Mouse (Mus musculus): ENCODE data around the gene 6430571L13Rik.

6430571L13Rik gene

DNA sequence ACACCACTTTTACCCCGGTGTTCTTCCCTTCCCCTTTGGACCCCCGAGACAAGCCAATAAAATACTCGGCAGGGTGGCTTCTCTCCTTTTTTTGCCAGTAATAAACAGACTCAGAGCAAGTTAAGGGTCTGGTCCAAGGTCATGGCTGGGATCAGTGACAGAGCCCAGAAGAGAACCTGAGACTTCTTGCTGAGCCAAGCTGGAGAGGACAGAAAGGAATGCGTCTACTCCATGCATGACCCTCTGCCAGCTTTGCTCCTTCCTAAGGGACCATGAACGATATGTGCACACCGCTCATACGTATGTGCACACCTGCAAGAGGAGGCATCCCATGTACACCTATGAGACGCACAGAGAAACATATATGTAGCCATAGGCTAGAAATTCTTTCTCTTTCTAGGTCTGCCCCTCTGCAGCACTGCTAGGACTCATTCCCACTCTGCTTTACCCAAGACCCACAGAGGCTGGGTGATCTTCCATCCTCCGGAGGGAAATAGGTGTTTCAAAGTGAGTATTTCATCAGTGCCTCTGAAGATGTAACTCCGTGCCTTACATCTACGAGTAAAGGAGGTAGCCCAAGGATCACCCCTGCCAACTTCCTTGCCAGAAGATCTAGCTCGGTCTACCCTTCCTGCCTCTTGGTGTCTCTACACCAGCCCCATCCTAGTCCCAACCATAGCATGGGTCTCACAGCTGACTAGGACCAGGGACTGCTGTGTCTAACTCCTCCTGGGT is 676 bp downstream of the 6430571L13Rik start:
- DNase-seq = no peak

DNA sequence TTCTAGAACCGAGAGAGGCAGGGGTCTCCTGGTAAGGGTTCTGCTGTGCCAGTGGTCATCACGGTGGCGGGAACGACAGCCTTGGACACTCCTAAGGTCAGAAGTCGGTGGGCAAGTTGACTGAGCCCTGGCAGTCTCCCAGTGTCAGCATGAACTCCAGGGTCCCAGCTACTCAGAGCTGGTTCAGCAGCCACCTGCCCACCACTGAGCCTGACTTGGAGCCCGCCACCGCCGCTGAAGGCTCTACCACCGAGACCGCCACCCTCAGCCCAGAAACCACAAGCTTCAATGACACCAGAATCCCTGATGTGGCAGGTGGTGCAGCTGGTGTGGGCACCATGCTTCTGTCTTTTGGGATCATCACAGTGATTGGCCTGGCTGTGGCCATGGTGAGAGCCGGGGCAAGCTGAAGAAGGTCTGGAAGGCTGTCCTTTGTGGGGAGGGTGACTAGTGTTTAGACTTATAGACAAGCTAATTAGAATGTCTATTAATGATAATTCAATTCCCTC is 1.9 kb downstream of the 6430571L13Rik start:
- no peak for DNase-seq

DNA sequence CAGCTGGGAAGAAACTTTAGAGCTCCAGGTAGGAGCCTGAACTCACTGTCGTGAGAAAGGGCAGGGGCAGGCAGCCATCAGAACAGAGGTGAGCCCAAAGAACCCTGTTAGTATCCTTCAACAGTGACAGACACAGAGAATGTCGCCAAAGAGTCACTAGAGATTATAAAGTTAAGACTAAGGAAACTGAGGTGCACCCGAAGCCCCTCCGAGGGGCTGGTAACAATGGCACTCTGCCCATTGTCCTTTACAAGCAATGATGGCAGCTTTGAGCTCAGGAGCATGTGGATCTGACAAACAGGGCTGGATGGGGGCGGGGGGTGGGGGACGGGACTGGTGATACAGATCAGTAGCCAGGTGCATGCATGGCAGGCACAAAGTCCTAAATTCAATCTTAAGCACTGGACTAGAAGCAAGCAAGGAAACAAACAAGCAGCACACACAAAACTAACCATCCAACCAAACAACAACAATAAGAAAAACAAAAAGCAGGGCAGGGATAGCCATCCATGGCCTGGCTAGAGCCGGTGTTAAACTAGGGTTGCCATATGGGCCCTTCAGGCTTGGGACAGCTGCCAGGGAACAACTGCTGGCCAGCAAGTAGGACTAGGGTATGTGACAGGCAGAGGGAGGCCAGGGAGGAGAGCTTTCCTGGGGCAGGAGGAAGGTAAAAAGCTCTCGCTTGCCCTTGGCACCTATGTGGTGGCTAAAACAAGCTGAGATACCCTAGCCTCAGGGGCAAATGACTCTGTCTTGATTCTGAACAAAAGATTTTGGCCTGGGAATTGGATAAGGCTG is 2.9 kb downstream of the 6430571L13Rik start:
- DNase-seq = no peak

DNA sequence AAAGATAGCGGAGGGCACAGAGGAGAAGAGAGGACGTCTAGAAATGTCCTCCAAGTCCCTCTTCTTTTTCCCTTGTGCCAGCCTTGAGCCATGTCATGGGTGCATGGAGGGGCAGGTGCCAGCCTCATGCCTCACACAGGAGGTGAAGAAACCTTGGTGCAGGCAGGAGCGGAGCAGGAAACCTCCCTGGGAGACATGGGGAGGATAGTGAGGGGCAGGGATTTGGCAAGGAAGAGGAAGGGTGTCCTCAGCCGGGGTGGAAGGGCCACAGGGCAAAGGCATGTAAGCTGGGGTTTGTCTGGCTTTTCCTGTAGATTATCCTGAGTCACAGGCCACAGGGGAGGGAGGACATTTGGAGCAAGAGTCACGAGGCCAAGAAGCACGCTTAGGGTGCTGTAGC is 3.6 kb downstream of the 6430571L13Rik start:
- DNase-seq = no peak

DNA sequence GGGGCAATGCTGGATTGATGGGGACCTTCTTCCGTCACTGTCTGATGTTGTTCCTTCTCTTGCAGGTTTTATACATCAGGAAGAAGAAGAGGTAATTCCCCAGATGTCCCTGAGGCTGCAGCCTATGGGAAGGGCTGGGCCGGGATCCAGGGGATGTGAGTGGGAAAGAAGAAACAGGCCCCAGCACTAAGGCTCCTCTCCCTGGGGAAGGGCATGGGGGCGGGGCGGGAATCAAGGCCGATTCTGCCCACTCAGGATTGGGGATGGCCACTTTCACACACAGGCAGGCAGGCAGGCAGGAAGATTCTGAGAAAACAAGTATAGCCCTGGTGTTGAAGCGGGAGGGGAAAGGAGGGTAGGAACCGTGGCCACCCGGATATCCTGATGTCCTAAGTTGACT is 5.7 kb downstream of the 6430571L13Rik start:
- no peak for DNase-seq

DNA sequence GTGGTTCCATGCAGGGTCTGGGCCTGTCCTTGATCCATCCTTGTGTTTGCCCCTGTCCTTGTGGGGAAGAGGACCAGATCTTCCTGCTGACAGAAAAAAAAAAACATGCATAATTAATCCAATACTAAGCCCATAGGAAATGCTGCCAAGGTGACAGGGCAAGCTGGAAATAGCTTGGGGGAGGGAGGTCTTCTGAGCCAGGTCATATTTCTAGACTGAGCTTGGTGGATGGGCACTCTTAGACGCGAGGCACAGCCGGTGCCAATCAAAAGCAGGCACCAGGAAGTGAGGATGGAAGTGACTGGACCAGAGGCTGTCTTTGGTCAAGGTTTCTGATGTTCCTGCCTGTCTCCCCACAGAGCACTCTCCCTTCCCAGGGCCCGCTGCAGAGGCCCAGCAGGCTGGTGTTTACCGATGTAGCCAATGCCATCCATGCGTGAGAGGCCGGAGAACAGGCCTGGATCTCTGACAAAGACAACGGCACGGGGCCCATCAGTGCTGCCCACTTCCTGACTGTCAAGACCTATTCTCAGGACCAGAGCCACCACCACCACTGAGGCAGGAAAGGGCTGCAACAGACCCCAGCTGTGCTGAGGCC is 7.3 kb downstream of the 6430571L13Rik start:
- no peak for DNase-seq

DNA sequence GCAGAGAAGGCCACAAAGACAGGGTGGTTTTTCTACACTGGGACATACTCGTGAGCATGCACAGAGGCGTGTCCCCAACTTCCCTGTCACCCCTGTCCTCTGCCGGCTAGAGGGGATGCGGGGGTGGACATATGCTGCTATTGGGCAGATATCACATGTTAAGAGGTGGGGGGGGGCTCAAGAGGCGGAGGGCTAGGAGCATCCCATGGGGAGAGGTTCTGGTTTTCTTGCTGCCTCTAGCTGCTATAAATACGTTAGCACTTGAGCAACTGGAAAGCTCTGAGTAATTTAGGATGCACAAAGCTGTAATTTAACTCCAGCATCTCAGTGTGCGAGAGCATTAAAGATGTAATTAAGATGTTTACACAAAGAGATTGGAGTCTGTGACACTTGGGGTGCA is 8.9 kb downstream of the 6430571L13Rik start:
- DNase-seq = no peak

DNA sequence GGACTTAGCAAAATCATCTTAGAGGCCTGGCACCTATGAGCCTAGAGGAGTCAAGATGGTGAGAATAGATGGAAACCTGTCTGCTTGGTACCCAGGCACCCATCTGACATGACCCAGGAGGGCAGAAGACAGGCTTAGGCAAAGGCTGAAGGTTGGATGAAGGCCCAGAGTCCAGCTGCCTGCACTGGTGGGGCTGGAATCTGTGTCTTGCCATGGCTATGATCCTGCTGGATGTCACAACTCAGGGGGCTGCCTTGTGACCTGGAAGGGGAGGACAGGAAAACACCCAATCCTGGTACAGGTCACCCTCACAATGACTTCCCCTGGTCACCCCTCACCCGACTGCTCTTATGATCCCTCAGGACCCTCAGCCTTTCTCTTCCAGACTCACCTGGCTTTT is 14.4 kb downstream of the 6430571L13Rik start:
- no peak for DNase-seq

DNA sequence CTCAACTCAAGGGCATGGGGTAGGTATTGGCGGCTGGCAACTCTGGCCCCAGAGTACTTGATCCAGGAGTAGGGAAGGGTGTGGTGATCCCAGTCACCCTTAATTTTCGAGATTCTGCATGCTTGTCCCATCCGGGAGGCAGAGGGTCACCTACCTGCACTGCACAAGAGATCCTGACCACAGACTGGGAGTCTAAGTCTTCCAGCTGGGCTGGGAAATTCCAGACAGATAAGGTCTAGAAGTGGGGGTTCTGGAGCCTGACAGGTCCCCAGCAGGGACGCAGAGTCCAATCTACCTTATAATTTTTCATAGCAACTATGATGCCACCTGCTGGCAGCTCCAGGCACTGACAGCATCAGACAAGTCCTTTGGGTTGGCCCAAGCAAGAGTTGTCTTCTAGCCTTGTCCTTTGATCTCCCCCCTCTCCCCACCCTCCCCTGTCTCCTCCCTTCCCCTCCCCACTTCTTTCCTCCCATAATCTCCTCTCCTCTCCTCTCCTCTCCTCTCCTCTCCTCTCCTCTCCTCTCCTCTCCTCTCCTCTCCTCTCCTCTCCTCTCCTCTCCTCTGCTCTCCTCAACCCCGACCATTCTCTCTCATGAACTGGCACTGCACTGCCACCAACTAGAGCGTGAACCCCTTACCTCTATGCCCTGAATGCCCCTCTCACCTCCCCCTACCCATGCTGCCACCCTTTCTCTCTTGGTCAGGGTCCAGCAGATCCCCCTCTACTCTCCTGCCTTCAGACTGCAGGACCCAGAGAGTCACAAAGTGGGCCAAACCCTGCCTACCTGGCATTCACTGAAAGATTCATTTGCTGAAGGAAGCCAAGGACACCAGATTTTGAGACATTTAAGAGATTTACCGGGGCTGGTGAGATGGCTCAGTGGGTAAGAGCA is 15.7 kb downstream of the 6430571L13Rik start:
- peak; percentile 49 for DNase-seq

DNA sequence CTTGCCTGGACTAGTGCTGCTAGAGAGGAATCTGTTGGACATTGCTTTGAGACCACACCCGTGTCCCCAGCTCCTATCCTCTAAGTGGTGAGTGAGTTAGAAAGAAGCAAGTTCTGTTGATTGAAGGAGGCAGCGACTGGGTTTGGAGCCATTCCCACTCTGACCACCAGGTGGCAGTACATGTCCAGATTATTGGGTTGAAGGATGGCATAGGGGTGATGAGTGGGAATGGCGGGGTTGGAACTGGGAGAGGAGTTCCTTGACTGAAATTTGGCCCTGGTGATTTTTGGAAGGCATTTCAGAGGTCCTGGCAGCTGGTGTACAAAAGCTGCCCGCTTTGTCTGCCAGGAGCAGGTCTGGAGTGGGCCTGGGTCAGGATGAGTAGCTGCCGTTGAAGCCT is 17.2 kb downstream of the 6430571L13Rik start:
- peak; percentile 43 for DNase-seq

DNA sequence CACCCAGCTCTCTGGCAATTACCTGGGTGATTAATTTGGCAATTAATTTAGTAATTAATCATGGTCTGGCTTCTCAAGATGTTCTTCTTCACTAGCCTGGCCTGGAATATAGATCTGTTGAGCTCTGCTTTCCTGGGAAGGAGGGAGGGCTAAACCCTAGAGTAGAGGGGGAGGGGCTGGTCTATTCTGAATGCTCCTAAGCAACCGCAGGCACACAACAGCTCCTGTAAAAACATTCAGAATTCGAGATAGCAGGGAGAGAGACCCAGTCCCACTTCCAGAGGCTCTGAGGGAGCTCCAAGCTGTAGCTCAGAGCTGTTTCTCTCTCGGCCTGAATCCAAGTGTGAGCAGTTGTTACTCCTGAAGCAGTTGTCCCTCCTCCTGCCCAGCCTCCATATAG is 20.6 kb downstream of the 6430571L13Rik start:
- no peak for DNase-seq

DNA sequence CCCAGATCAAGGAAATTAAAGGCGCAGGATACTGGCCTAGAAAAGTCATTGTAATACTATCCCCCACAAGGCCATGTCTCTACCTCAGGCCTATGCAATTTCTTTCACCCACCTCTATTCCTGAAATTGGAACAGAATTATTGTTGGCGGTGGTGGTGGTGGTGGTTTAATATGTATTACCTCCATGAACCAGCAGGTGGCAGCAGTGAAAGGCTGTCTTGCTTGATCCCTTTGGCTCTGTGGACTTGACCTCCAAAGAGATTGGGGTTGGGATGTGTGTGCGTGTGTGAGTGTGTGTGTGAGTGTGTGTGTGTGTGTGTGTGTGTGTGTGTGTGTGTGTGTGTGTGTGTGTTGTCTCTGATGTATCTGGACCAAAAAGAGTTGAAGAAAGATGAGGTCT is 26.2 kb downstream of the 6430571L13Rik start:
- no peak for DNase-seq

DNA sequence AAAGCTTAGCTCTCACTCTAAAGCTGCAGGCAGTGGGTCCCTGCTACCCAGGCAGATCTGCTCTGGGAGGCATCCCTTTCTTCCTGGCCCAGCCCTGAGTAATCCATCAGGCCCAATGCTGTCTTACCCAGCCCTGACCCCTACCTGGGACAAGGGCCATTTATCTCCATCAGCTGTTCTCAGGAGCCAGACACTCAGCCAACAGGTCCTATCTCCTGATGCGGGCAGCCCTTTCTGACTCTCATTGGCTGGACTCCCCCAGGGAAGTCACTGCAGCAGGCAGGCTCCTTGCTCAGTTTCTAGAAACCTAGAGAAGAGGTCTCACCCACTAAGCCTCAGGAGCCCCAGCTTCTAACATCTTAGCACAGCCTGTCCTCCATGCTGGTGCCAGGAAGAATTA is 27.9 kb downstream of the 6430571L13Rik start:
- DNase-seq = no peak

DNA sequence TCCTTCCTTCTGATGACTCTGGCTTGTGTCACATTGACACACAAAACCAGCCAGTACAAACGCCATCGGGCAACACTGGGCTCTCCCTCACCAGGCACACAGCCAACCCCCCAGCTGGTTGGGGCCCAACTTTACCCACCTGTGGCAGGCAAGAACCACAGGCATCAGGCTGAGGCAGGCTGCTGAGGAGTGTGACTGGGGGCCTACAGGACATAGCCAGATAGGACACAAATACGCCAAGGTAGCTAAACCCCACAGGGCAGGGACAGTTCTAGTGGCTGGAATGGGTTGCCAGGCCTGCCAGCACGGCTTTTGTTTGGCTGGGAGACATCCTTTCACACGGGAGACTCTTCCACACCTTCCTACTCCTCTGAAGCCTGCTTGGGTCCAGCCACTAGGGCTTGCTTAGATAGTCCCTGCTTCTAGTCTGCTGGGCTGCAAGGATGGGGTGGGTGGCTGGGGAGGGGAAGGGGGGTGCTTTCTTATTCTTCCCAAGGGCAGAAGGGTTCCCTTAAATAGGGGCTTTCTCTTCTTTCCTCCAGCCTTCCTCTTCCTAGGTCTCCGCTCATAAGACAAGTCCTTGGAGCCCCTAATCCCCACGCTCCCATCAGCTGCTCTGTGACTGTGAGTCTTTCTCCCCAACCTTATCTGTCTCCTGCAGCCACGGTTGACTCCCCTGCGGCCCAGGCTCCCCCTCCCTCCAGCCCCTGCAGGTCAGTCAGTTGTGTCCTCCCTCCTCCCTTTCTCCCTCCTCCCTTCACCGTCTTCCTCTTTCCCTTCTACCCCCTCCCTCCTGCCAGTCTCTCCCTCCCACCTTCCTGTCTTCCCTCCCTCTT is 29.1 kb downstream of the 6430571L13Rik start:
- DNase-seq = no peak

DNA sequence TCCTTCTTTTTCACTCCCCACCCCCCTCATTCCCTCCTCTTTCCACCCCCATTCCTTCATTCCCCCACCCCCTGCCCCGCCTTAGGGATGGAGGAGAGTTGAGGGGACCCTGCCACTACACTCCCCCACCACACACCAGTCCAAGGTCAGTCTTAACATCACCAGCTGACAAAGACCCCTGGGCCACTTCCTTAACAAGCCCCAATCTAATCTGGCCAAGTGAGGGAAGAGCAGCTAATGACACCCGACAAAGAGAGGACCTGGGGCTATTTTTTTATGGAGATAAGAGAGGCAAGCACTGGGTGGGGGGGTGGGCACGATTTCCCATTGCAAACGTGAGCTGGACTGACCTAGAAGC is 29.7 kb downstream of the 6430571L13Rik start:
- DNase-seq = no peak

DNA sequence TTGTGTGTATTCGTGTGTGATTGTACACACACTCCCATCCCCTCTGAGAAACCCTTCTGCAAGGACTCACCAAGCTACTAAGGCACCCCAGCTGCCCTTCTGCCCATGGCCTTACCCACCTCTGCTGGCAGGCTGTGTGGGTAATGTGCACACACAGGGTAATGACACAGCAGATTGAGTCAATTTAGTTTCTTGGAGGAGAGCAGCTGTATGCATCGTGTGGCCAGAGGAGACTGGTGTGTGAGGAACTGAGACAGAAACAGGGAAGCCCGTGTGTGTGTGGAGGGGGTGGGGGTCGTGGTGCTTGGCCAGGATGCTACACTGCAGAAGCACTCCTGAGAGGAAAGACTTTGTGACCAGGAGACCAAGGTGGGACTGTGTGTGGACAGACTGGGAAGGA is 32.0 kb downstream of the 6430571L13Rik start:
- no peak for DNase-seq

DNA sequence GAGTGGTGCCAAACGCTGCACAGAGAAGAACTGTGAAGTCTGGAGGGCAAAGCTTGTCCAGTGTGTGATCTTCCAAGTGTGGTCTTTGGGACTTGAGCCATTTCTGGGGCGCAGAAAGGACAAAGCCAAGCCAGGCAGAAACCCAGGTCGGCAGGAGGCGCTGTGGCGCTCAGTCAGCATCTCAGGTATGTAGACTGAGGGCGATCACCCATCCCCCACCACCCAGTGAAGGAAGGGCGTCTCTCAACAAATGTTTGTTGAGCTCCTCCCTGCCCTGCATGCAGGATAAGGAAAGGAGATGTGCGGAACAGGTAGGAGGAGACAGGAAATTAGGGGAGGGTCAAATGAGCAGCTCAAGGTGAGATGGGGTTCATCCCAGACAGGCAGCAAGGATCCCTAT is 34.2 kb downstream of the 6430571L13Rik start:
- DNase-seq = no peak

DNA sequence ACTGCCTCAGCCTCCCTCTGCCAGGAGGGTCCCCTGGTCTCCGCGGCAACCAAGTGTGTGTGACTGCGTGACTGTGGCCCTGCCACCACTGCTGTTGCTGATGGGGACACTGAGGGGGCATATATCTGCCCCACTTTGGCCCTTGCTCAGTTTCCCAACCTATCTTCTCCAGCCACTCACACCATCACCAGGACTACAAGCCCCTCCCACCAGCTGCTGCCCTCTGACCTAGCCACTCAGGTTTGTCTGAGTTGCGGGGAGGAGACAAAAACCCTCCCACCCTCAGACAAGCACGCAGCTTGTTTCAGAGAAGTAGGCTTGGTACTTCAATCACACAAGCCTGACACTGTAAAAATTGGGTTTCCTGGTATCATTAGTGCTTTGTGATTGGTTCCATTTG is 35.0 kb downstream of the 6430571L13Rik start:
- DNase-seq = no peak

DNA sequence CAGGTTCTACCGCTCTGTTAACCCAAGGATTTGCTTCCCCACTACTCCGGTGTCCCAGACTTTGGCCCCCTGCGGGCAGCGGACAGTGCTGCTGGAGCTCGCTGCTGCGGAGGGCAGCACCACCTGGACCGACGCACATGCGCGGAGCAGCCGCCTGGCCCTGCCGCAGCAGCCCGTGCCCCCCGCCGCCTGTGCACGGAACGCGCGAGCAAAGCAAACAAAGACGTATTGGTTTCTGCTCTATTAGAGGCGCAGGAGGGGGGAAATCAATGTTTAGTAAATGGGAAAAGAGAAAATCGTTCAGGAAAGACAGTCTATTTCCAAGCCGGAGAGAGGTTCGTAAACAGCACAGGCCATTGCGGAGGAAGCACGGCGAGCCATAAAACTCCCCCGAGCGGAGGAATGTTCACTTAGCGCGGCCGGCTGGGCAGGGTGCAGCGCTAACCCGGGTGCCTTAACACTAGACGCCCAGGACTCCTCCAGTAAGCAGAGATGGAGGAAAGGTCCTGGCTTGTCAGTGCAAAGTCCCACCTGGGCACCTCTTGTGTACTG is 37.6 kb downstream of the 6430571L13Rik start:
- DNase-seq = no peak

DNA sequence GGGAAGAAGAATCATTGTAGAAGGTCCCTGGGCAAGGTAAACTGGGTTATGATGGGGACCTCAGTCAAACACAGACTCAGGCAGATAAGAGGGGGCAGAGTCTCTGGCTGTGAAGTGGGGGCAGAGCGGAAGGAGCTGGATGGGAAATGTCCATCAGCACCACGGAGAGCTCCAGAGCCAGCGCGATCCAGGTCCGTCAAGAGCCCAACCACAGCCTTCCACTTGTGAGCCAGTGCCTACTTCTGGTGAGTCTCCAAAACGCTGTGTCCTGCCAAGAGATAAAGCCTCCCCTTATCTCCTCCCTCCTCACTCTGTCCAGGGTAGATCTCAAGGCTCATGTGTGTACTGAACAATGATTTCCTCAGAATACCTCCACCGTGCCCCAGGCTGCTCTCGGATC is 41.3 kb downstream of the 6430571L13Rik start:
- DNase-seq = no peak

DNA sequence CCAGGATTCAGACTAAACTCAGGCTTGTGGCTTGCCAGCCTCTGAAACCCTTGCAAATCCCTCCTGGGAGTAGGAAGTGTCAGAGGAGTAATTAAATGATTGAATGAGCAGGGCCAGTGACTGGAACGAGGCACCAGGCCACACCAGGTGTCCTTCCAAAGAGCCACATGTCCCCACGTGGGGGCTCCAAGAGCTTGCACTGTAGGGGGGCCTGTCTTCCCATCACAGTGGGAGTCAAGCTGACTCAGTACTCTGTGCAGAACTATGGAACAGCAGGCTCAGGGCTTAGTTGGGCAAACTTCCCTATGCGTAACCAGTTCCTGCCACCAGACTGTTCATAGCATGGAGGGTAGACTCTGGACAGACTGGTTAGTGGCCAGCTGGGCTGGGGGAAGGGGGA is 44.0 kb downstream of the 6430571L13Rik start:
- no peak for DNase-seq

DNA sequence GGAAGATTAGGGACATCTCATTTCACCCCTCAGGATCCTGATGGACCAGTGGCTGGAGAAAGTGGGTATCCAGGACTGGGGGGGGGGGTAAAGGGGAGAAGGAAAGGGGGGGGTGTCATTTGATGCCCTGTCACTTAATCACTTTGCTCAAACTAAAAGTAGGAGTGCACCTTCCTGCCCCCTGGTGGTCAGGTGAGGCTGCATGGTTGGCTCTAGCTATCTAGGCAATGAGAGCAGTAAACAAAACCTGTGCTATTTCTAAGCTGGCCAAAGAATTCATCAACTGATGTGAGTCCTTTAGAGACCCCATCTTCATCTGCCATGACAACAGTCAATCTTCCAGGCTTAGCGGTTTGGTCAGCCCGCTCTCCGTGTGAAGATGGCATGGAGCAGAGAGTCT is 46.3 kb downstream of the 6430571L13Rik start:
- DNase-seq = no peak

Measured in layer of hippocampus, adult 9-11 months (tissue).